Mouse (Mus musculus): ENCODE measurements around the gene Dhdh.

The Dhdh gene

DNA sequence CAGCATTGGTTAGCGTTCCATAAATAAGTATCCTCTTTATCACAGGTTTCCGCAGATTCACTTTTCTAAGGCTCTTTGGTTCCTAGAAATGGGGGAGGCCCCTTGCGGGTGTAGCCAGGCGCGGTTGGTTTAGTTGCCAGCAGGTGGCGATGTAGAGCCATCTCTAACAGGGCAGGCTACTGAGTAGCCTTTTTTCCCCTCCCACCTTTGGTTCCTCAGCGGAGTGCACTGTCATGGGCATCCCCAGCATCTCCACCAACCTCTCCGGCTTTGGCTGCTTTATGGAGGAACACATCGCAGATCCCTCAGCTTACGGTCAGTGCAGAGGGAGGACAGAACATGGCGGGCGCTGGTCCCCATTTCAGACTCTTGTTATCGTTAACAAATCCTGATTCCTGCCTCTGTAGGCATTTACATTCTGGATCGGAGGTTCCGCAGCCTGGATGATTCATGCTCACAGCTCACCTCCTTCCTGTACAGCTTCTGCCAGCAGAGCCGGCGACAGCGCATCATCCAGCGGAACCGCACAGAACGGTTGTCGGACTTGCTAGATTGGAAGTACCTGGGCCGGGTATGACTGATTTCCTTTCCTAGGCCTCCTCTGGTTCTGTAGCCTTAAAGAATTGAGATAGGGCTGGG, 37.1 kb downstream of the Dhdh start:
- peak; percentile 68 for DNase-seq (ENCODE audit: low spot score)

DNA sequence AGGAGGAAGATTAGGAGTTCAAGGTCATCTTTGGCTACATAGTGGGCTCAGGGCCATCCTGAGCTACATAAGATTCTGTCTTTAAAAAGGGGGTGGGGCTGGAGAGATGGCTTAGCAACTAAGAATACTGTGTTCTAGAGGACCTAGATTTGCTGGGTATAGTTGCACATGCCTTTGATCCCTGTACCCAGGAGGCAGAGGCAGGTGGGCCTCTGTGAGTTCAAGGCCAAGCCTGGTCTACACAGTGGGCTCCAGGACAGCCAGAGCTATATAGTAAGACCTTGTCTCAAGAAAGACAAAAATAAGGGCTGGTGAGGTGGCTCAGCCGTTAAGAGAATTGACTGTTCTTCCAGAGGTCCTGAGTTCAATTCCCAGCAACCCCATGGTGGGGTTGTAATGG, 38.6 kb downstream of the Dhdh start:
- no peak for DNase-seq (ENCODE audit: low spot score)

DNA sequence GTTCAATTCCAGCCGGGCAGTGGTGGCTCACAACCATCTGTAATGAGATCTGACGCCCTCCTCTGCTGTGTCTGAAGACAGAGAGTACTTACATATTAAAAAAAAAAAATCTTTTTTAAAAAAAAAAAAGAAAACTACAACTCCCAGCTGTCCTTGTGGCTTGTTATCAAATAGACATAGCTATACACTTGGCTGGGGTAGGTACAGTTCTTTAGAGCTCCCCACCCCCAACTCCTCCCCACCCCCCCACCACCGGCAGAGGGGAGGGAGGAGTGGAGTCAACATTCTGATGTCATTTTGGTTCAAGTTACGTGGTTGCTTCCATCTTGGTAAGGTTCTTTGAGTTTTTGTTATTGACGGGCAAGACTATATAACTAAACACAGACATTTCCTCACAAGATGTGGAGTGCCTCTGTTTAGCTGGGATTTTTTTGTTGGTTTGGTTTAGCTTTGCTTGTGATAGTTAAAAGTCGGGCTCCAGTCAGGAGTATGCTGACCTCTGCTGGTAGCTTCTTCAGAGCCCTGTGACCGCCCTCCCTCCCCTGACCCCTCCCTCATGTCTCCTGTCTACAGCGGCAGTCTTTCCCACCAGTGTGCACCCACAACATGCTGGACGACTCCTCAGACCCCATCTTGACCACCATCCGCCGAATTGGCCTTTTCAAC, 41.1 kb downstream of the Dhdh start:
- peak; percentile 33 for DNase-seq (ENCODE audit: low spot score)

DNA sequence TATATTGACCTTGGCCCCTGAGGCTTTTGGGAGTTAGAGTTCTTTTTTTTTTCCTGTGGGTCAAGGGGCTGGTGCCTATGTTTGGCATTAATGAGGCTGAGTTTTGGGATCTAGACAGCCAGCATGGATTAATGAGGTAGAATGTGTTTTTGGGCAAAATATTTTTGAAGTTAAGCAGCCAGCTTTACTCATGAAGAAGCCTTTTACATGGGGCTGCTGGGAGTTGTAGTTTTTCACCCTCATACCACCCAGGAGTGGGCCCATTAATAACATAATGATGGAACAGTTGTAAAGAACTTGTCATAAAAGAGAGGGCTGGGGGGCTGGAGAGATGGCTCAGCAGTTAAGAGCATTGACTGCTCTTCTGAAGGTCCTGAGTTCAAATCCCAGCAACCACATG, 42.0 kb downstream of the Dhdh start:
- no peak for DNase-seq (ENCODE audit: low spot score)

DNA sequence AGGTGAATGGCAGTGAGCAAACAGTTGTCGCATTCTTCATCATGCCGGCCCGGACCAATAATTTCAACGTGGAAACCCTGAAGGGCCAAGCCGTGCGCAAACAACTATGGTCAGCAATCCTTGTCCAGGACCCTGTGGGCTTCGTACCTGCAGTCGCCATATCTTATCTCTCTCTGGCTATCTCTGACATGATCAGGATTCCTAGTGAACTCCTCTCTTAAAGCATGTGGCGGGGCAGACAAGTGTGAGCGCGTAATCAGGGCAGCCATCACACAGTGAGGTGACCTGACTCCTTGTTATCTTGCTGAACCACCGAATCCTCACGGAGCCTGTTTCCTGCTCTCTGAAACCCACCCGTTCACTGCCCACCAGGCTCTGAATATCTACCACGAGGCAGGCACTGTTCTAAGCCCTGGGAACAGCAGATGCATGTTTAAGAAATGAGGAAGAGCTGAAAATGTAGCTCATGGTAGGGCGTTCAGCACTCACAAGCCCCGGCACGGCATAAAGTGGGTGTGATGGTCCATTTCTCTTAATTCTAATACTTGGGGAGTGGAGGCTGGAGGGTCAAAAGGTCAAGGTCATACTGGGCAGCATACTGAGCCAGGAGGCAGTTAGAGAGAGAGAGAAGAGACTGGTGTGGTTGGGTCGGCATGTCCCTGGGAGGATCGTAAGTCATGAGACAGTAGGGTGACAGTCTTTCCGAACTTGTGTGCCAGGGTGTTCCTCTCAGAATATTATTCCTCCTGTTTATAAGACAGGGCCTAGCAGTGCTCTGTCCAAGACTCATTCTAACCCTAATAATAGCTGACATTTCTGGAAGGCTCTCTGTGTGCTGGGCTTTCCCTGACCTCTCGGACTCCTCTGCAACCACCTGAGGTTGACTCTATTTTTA, 44.8 kb downstream of the Dhdh start:
- DNase-seq (ENCODE audit: low spot score): no peak

DNA sequence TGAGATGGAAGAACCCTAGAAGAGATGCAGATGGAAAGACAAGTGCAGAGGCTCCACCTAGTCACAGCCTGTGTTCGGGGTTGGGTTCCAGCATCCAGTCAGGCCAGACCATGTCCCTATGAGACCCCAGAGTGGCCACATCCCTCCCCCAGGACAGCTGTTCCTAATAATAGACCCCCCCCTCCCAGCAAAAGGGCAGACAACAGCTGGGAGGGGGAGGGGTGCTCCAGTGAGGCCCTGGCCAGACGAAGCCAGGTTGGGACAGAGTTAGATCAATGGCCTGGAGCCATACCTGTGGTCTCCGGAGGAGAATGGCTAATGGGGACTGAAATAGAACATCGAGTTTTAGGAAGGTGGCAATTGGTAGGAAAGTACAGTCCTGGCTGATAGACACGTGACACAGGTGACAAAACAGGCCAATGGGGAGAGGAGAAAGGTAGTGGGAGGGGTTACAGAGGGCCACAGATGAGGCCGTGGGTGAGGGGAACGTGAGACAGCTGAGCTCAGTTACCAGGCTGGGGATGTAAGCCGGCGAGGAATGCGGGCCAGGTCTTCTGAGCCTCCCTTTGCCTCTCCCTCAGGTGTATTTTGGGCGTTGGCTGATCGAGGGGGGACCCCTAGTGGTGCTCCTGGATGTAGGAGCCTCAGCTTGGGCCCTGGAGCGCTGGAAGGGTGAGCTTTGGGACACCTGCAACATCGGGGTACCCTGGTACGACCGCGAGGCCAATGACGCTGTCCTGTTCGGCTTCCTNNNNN, 50.9 kb downstream of the Dhdh start, which contains the start of gene Ruvbl2:
TSS of gene Ruvbl2 (minus strand) at position 576 of the 756 bp plus-strand sequence.
- no peak for DNase-seq (ENCODE audit: low spot score)

DNA sequence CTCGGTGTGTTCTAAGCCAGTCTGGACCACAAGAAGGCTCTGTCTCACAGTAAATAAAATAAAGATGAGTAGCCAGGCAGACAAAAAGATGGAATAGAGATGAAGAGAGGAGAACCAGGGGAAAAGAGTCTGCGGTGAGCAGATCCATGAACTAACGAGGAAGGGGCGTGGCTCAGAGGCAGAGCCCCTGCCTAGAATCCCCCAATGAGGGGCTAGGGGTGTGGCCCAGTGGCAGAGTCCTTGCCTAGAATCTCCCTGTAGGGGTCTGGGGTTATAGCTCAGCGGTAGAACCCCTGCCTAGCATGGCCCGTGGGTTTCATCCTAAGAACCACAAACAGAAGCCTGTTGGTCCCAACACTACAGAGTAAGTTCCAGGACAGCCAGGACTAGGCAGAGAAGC, 51.6 kb downstream of the Dhdh start:
- no peak for DNase-seq (ENCODE audit: low spot score)

DNA sequence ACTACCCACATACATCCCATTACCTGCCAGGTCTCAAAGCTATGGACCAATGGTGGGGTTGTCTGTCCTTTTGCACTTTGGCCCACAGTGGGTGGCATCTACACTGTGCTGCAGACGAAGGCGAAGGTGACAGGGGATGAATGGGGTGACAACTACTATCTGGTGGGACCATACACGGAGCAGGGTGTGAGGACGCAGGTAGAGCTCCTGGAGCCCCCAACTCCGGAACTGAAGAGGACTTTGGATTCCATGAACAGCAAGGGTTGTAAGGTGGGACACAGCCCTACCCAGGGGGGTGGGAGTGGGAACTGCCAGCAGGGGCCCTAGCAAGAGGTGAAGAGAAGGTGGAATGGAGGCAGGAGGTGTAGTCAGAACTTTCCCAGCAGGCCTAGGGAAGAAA, 52.2 kb downstream of the Dhdh start:
- DNase-seq (ENCODE audit: low spot score): no peak

DNA sequence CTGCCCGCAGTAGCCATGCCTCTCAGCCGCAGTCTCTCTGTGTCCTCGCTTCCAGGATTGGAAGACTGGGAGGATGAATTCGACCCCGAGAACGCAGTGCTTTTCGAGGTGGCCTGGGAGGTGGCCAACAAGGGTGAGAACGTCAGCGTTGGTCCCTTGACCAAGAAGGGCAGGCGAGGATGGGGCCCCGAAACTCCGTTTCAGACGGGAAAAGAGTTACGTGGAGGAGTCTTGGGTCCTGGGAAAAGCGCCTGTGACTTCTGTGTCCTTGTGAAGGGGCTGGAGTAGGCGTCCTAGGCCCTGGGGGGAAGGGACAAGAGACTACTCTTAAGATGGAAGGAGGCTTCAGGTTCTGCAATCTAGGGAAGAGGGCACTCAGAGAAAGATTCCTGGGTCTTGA, 53.6 kb downstream of the Dhdh start:
- DNase-seq (ENCODE audit: low spot score): peak; percentile 54

DNA sequence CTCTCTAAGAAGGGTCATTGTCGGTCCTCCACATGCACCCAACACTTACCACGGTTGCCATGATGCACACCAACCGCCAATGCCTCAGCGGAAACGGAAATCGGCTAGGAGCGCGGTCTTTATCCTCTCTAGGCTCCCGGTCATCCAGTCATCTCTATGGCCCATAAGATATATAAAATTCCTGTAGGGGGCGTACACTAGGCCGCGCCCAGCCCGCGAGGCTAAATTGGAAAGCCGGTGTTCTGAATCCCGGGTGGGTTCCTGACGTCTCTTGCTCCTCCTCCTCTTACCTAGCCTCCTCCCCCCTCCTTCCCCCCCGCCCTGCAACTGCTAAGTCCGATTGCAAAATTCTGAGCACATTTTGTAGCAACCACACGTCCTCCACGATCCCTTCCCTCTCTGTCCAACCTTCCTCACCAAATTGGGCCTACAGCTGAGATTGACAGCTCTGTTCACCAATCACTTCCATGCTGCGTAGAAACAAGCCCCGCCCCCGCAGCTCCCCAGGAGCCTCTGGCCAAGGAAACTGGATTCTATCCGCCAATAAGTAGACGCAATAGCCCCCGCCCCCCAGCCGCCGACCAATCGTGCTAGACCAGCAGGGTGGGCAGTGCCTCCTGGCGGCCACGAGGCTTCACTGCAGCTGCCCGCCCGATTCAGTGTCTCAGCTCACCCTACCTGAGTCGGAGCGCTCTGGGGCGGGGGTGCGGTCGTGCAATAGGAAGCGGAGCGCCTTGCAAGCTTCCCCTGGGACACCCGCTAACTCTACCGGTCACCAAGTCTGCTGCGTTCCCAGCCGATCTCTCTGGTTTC, 54.2 kb downstream of the Dhdh start, which contains the start of gene Gys1:
TSS of gene Gys1 (plus strand) at position 642 of the 813 bp plus-strand sequence.
- peak; percentile 99 for DNase-seq (ENCODE audit: low spot score)

DNA sequence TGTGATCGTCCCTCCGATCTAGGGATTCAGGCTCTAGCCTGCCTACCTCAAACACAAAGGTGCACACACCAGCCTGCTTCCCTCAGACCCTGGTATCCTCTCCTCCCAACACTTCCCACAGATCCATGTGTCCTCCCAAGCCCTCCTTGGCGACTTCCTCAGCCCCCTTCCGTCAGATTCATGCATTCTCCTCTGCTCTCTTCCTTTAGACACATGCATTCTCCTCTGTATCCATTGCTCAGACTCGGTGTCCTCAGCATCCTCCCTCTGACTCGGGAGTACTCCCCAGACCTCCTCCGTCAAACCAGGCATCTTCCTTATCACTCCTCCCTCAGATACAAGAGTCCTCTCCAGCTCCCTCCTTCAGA, 54.8 kb downstream of the Dhdh start:
- DNase-seq (ENCODE audit: low spot score): no peak

DNA sequence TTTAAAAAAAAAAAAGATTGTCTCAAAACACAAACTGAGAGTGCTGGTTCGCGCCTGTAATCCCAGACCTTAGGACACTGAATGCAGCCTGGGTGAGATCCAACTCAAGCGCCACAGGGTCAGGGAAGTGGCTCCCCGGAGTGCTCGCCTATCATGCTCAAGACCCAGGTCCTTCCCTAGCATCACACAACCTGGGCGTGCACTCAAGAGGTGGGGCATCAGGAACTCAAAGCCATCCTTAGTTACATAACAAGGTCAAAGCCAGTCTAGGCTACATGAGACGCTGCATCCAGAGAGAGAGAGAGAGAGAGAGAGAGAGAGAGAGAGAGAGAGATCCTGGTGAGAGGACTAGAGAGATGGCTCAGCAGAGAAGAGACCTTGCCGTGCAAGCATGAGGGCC, 62.0 kb downstream of the Dhdh start:
- DNase-seq (ENCODE audit: low spot score): no peak

DNA sequence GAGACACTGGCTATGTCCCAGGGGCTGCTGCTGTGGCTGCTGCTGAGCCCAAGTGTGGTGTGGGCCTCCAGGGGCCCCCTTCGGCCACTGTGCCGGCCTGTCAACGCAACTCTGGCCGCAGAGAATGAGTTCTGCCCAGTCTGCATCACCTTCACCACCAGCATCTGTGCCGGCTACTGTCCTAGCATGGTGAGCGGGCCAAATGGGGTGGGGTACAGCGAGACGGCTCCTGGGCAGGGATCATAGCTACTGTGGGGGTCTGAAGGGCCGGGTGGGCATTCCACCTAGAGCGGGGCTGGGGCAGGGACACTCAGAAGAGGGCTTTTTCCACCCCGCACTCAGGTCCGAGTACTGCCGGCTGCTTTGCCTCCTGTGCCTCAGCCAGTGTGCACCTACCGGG, 67.4 kb downstream of the Dhdh start:
- DNase-seq (ENCODE audit: low spot score): no peak

All from adipocyte (in vitro differentiated cells).